Mouse (Mus musculus) midbrain, embryonic 11.5 days (tissue): ENCODE results near the gene Bmpr1a. TPM values are rescaled to one million over a fixed set of nuclear protein-coding genes. Genes with fewer than 3 reads are reported as not detected.

ENCODE experiments used
- ATAC-seq: fragments of 200-750 bp; cut with Nextera tagmentation; 2 replicates; pipeline ENCODE4 v1.8.0; 2017; ENCODE audit warnings: moderate TSS enrichment, moderate library complexity; ENCODE audit not compliant: low FRiP score
- DNase-seq: peaks from one replicate; pipeline ENCODE4 v3.0.0; 2015; ENCODE audit warnings: low spot score; ENCODE audit errors: missing footprints
- H3K27ac ChIP-seq: fragments of 300-500 bp; sonication (generic); 2 replicates; pipeline ENCODE4 v1.5.1; 2014; ENCODE audit warnings: low read depth, low read length
- H3K27me3 ChIP-seq: fragments of 300-500 bp; sonication (generic); 2 replicates; pipeline ENCODE4 v1.6.1; 2014; ENCODE audit warnings: mild to moderate bottlenecking, low read length, moderate library complexity, mixed read lengths; ENCODE audit not compliant: control insufficient read depth, insufficient read depth
- H3K36me3 ChIP-seq: fragments of 300-500 bp; sonication (generic); 2 replicates; pipeline ENCODE4 v1.6.1; 2014; ENCODE audit warnings: mild to moderate bottlenecking, low read length, moderate library complexity, mixed read lengths; ENCODE audit not compliant: control insufficient read depth, insufficient read depth
- H3K4me1 ChIP-seq: fragments of 300-500 bp; sonication (generic); 2 replicates; pipeline ENCODE4 v1.6.1; 2014; ENCODE audit warnings: low read length; ENCODE audit not compliant: control insufficient read depth, insufficient read depth
- H3K4me2 ChIP-seq: fragments of 300-500 bp; sonication (generic); 2 replicates; pipeline ENCODE4 v1.6.1; 2014; ENCODE audit warnings: mild to moderate bottlenecking, moderate library complexity
- H3K4me3 ChIP-seq: fragments of 300-500 bp; sonication (generic); 2 replicates; pipeline ENCODE4 v1.5.1; 2014; ENCODE audit warnings: low read depth, low read length
- H3K9ac ChIP-seq: fragments of 300-500 bp; sonication (generic); 2 replicates; pipeline ENCODE4 v1.6.1; 2014; ENCODE audit warnings: low read length
- H3K9me3 ChIP-seq: fragments of 300-500 bp; sonication (generic); 2 replicates; pipeline ENCODE4 v1.6.1; 2016; ENCODE audit warnings: low read length; ENCODE audit not compliant: control insufficient read depth
- WGBS: fragments of 180-500 bp; shearing (Covaris S2); extraction: QIAGEN DNeasy Blood & Tissue Kit; methylation state at CpG from one replicate; pipeline ENCODE4 v1.1.7; 2014; 5-methylcytosine and 5-hydroxymethylcytosine counted together
- polyA plus RNA-seq: library from polyadenylated mRNA; unstranded; fragments of >200 nt; fragmentation: Nextera tagmentation; extraction: Ambion mirVana; gene quantifications from 2 replicates; pipeline ENCODE4 v1.2.1, GENCODE M21; 2014

Gene Bmpr1a
- polyA plus RNA-seq, 1 experiment from 2014 or later: 44.4 TPM

DNA sequence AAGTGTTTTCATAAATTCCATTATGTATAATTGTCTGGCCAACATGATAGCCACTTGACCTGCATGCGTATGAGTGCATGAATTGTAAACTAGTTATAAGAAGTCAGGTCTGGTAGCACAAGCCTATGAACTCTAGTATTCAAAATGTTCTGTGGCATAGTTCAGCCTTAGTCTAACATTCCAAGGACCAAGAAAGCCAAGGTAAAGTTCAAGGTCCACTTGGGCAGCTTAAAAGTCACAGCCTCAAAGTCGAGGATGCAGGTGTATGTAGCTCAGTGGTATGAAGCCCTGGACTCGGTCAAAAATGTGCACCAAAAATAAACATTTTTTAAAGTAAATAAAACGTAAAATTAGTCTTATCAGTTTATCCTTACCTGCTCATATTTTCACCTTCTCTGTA, 9.5 kb upstream of the Bmpr1a start:
- 82% methylated on average over 4 of the region's 4 CpGs for WGBS
- Histone ChIP-seq H3K27me3 (no peaks in the 10 kb centered on the region), H3K36me3 (no peaks in the 10 kb centered on the region), H3K27ac (no peak overlapping the region), H3K4me3 (no peak overlapping the region), H3K9ac (no peak overlapping the region), H3K4me2 (no peak overlapping the region), H3K4me1 (no peaks in the 10 kb centered on the region; the same call in 1 of the 2 replicates), H3K9me3 (no peaks in the 10 kb centered on the region)
- no peak for DNase-seq
- ATAC-seq: no peak

DNA sequence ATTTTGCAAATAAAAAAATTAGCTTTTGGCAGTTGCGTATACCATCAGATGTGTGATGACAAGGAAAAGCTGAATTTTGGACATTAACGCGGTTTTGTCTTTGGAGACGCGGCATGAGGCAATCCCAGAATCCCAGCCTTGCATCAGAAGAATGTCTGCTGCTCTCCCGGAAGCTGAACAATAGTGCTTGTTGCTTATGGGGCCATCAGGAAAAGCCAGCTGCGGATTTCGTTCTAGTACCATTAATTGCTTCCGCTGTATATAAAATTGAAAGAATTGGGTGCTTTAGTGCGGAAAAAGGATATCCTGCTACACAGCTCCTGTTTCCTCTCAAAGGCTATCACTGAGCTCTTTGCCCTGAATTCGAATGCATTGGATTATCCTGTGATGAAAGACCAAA, 8.8 kb upstream of the Bmpr1a start:
- H3K4me3 ChIP-seq: no peak overlapping the region
- no peaks in the 10 kb centered on the region for H3K27me3 ChIP-seq
- H3K4me1 ChIP-seq: no peaks in the 10 kb centered on the region; the same call in 1 of the 2 replicates
- ATAC-seq (no peak), DNase-seq (no peak)
- no peaks in the 10 kb centered on the region for H3K36me3 ChIP-seq
- no peak overlapping the region for H3K4me2 ChIP-seq
- no peaks in the 10 kb centered on the region for H3K9me3 ChIP-seq
- no peak overlapping the region for H3K27ac ChIP-seq
- WGBS: 79% methylated on average over 11 of the region's 11 CpGs
- H3K9ac ChIP-seq: no peak overlapping the region

GRCm38 (mm10) chr14:34508842-34509439, 5.8 kb upstream of the Bmpr1a start:
- 58% methylated on average over 7 of the region's 7 CpGs for WGBS
- Histone ChIP-seq H3K27ac (no peak overlapping the region), H3K27me3 (no peaks in the 10 kb centered on the region), H3K9ac (no peak overlapping the region), H3K4me3 (no peak overlapping the region), H3K4me1 (peaks cover 4% of the 10 kb centered on the region), H3K4me2 (no peak overlapping the region), H3K9me3 (no peaks in the 10 kb centered on the region), H3K36me3 (no peaks in the 10 kb centered on the region)
- 0 out of 2 replicates have a peak, but pooled peaks have one; percentile 43 for ATAC-seq
- DNase-seq: no peak

GRCm38 (mm10) chr14:34508187-34508840, 5.2 kb upstream of the Bmpr1a start:
- DNase-seq: no peak
- no peak; the same call in 1 of the 2 replicates for ATAC-seq

DNA sequence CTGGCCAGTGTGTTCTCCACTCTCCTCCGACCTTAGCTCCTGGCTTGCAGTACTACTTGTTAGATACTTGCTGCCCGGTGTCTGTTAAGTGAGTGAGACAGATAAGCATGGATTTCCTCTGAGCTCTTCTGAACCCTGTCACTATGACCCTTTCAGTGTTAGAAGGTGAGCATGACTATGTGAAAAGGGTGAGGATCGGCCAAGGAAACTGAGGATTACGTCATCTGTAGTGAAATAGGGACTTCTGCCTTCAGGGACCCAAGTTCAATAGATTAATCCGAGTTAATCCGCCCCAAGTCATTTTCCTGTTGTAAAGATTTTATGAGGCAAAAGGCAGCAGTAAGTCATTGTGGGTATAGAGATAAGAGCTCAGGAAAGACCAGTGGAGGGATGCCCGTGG, 2.2 kb upstream of the Bmpr1a start:
- DNase-seq (no peak), ATAC-seq (no peak)
- WGBS: 65% methylated on average over 7 of the region's 7 CpGs
- Histone ChIP-seq H3K9ac (no peak overlapping the region), H3K4me2 (no peak overlapping the region), H3K4me3 (no peak overlapping the region), H3K27me3 (no peaks in the 10 kb centered on the region), H3K4me1 (peaks cover 8% of the 10 kb centered on the region), H3K27ac (no peak overlapping the region), H3K9me3 (no peaks in the 10 kb centered on the region), H3K36me3 (no peaks in the 10 kb centered on the region)

More at GRCm38 (mm10) chr14:34508187-34508840, 5.2 kb upstream of the Bmpr1a start:
- no peaks in the 10 kb centered on the region for H3K27me3 ChIP-seq
- H3K4me1 ChIP-seq: peaks cover 8% of the 10 kb centered on the region
- no peak overlapping the region for H3K9ac ChIP-seq
- no peaks in the 10 kb centered on the region for H3K36me3 ChIP-seq
- 63% methylated on average over 4 of the region's 4 CpGs for WGBS
- no peak overlapping the region for H3K4me2 ChIP-seq
- H3K9me3 ChIP-seq: no peaks in the 10 kb centered on the region
- H3K4me3 ChIP-seq: no peak overlapping the region
- H3K27ac ChIP-seq: no peak overlapping the region

DNA sequence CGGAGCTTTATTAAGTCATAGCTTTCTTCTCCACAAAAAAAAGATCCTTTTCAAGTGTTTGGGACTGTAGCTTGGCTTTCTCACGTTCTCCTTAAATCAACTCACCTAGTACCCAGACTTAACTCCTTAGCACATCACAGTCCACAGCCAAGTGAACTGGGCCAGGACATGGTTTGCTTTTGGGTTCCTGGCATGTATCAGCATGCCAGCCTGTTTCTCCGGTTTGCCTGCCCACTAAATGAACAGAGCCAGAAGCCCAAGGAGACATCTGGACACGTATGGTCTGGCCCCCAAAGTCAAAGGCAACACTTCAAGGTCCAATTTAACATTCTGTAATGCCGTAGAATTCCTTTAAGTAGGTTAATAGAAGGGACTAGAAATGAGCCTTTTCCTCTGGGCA, 1.2 kb upstream of the Bmpr1a start:
- Histone ChIP-seq H3K27me3 (no peaks in the 10 kb centered on the region), H3K4me1 (peaks cover 18% of the 10 kb centered on the region), H3K9ac (no peak overlapping the region), H3K4me3 (no peak overlapping the region), H3K36me3 (no peaks in the 10 kb centered on the region), H3K9me3 (no peaks in the 10 kb centered on the region), H3K27ac (no peak overlapping the region), H3K4me2 (no peak overlapping the region)
- 91% methylated on average over 5 of the region's 5 CpGs for WGBS
- no peak for DNase-seq
- no peak for ATAC-seq

DNA sequence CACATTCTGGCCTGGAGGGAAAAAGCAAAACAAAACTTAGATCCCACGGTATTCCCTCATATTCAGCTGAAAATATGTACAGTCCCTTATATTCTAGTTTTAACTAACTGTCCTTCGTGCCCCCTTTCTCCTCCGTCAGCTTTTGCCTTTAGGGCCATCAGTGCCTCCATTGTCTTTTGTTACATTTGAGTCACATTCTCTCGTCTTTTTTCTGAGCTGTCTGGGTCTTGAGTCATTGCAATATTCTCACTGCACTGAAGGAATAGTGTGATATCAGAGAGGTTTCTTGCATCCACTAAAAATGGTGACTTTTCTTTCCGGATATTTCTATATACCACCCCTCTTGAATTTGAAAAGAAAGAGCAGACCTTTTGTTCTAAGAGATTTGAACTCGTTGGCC, 618 bp upstream of the Bmpr1a start:
- no peak overlapping the region for H3K27ac ChIP-seq
- ATAC-seq (no peak), DNase-seq (peak; percentile 90)
- H3K9me3 ChIP-seq: no peaks in the 10 kb centered on the region
- H3K4me3 ChIP-seq: no peak overlapping the region
- H3K4me2 ChIP-seq: peak overlapping the region; percentile 71
- H3K27me3 ChIP-seq: no peaks in the 10 kb centered on the region
- no peaks in the 10 kb centered on the region for H3K36me3 ChIP-seq
- WGBS: 43% methylated on average over 6 of the region's 6 CpGs
- no peak overlapping the region for H3K9ac ChIP-seq
- H3K4me1 ChIP-seq: peaks cover 21% of the 10 kb centered on the region

- Histone ChIP-seq H3K27ac (peak overlapping the region; percentile 89), H3K4me1 (peaks cover 21% of the 10 kb centered on the region), H3K36me3 (no peaks in the 10 kb centered on the region), H3K27me3 (no peaks in the 10 kb centered on the region), H3K9ac (peak overlapping the region; percentile 99), H3K9me3 (no peaks in the 10 kb centered on the region), H3K4me3 (peak overlapping the region; percentile 91), H3K4me2 (peak overlapping the region; percentile 71)
- DNase-seq: peak; percentile 99
- peak; percentile 93 for ATAC-seq
- under 1% methylated on average over 72 of the region's 115 CpGs for WGBS
These were observed 441 bp downstream of the Bmpr1a start for GRCm38 (mm10) chr14:34502475-34503324.
